Mouse (Mus musculus) c-Kit-positive CD71-positive TER-119-positive erythroid progenitor cells, embryonic 14.5 days (primary cell): ENCODE results near the gene Tspan17.

Experiments used
- DNase-seq: peaks from one replicate; pipeline ENCODE4 v3.0.0-alpha.2; 2013; ENCODE audit warnings: low spot score

Tspan17 gene

GRCm38 (mm10) chr13:54788740-54789560, at the start of gene Tspan17:
TSS of gene Tspan17 (plus strand) at chr13:54789377.
- peak; percentile 81 for DNase-seq

GRCm38 (mm10) chr13:54746110-54746509, 43.1 kb upstream of the Tspan17 start:
- no peak for DNase-seq

- no peak for DNase-seq
These were observed 42.3 kb upstream of the Tspan17 start for GRCm38 (mm10) chr13:54746896-54747295.

GRCm38 (mm10) chr13:54748190-54748589, 41.0 kb upstream of the Tspan17 start:
- DNase-seq = no peak

- no peak for DNase-seq
These were observed 40.5 kb upstream of the Tspan17 start for GRCm38 (mm10) chr13:54748721-54749060.

DNA sequence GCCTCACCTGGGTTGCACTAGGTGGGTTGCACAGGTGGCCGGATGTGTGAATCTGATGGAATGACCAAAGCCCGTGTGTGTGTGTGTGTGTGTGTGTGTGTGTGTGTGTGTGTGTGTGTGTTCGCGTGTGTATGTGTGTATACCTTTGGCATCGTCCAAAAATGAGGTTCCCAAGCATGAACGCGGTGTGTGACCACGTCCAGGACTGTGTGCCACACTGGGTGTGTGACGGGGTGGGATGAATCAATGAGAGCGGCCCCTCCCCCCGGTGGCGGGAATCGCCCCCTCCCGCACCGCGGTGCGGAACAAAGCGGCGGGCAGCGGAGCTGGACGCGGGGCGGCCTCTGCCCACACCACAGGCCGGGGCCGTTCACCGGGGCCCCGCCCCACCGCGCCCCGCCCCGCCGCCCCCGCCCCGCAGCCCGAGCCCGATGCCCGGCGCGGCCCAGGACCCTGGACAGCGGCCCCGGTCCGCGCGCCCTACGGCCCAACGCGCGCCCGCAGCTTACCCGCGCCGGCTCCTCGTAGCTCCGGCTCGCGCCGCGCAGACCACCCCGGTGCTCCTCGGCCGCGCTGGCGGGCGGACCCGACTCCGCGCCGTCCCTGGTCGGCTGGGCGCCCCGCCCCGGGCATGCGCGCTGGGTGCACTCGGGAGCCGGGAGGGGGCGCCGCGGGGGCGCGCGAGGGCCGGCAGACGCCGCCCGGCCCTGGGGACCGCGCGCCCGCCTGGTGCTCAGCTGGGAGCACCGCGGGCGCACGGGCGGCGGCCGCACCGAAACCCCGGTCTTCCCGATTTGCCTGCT, 39.9 kb upstream of the Tspan17 start:
- no peak for DNase-seq

DNA sequence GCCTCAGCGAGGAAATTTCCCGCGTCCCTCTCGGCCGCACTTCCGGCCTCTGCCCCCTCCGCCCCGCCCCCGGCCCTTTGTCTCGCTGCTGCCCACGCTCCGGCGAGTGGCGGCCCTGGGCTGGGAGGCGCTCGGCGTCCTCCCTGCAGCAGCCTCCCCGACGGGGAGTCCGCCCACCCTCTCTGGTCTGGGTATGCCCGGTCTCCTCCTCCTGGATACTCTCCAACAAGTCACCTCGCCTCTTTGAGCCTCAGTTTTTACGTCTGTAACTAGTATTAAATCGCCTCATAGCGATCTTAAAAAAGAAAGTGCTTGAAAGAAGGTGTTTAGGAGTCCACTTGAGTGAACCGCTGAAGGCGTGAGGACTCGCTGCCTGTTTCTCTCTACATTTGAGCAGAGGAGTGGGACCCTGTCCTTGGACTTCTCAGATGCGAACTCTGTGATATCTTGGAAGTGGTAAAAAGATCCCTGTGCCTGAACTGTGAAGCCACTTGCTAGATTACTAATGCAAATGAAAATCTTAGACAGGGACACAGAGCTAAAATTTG, 39.2 kb upstream of the Tspan17 start, which contains the start of gene Gprin1:
Gene Gprin1, minus strand, starts transcription at position 11 of the 548 bp plus-strand sequence.
- no peak for DNase-seq

DNA sequence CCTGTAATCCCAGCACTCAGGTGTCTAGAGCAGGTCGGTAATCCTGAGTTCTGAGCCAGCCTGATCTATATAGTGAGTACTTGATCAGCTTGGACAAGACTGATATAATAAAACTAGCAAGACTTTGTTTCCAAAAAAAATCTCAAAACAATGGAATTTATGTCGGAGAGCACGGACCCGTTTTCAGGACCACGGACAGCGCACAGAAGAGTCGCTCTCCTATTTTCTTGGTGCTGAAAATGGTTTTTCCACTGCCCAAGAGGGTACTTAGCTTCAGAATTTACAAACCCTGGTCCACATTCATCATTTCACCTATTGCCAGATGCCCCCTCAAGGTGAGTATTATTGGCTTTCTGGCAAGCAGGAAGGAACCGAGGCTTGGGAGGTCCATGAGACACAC, 38.5 kb upstream of the Tspan17 start:
- DNase-seq = peak; percentile 19

GRCm38 (mm10) chr13:54752656-54753055, 36.5 kb upstream of the Tspan17 start:
- no peak for DNase-seq

DNA sequence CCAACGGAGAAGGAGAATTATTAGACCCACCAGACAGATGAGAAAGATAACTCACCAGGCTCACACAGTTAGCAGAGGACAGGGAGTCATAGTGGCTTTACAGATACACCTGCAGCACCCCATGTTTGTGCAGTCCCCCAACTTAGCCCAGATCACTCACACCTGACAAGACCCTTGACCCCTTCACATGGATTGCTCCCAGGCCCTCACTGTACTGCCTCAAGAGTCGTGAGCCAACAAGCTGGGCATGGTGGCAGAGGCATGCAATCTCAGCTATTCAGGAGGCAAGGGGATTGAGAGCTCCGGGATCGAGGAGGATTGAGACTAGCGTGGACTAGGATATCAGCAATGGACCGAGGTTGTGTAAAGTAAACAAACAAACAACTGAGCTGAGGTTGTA, 35.4 kb upstream of the Tspan17 start:
- no peak for DNase-seq

GRCm38 (mm10) chr13:54754169-54755080, 34.8 kb upstream of the Tspan17 start:
- no peak for DNase-seq

- DNase-seq = no peak
These were observed 33.9 kb upstream of the Tspan17 start for GRCm38 (mm10) chr13:54755201-54755830.

- no peak for DNase-seq
These were observed 32.9 kb upstream of the Tspan17 start for GRCm38 (mm10) chr13:54756156-54756712.

DNA sequence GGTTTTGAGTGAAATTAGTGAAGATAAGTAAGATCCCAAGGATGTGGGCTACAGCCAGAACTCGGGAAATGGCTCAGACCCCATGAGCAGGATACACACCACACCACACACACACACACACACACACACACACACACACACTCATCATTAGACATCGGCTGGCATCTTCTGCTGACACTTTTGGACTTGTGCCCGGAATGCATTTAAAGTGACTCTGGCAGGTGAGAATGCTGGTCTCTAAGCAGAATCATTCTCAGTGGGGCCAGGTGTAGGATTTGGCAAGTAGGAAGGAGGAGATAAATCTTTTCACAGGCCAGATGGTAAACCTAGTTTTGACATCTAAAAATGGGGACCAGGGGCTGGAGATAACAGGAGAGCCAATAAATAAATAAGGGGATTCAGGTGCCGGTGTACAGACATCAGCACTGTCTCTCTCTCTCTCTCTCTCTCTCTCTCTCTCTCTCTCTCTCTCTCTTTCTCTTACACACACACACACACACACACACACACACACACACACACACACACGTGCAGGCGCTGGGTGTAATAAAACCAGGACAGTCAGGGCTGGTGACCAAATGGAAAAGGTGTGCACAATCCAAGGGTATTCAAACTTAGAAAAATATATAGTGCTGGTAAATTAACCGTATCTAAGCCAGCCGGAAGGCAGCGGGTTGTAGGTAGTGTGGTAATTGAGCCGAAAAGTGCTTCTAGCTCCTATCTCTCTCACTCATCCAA, 31.9 kb upstream of the Tspan17 start:
- no peak for DNase-seq

- peak; percentile 22 for DNase-seq
These were observed 31.0 kb upstream of the Tspan17 start for GRCm38 (mm10) chr13:54758045-54758755.

GRCm38 (mm10) chr13:54758756-54759470, 30.3 kb upstream of the Tspan17 start:
- no peak for DNase-seq

DNA sequence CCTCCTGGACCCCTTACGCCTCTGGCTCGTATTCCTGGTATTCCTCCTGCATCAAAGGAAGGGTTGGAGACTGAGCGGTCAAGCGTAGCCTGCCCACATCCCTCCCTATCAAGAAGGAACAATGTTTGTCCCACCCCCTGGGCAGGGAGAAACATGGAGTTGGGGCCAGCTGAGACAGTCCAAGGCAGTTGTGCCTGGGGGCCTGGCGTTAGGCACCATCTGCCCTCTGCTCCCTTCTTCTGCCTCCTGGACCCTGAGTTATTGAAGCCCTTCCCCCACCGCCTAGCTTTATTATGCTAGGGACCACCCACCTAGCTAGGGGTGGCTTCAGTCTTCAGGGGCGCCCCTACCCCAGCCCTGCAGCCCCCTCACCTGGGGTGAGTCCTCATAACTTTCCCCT, 29.7 kb upstream of the Tspan17 start:
- no peak for DNase-seq

GRCm38 (mm10) chr13:54760164-54760795, 28.9 kb upstream of the Tspan17 start:
- DNase-seq = no peak
